Mouse (Mus musculus): ENCODE measurements around the gene Dscaml1. TPM values are rescaled to one million over a fixed set of nuclear protein-coding genes. Genes with fewer than 3 reads are reported as not detected.

The Dscaml1 gene
- polyA plus RNA-seq, 2 experiments = not detected

GRCm38 (mm10) chr9:45383883-45384282, 42.5 kb upstream of the Dscaml1 start:
- H3K4me1 ChIP-seq (replicated peaks; ENCODE audit: control insufficient read depth in 2 of 2, insufficient read depth in 2 of 2, low read length in 1 of 2) = no peaks in the 10 kb centered on the region
- no peak overlapping the region for H3K4me3 ChIP-seq (ENCODE audit: insufficient read depth in 1 of 2, low read depth in 2 of 2, low read length in 2 of 2)
- WGBS (ENCODE audit: insufficient replicate concordance) = 64% methylated on average over 6 of the region's 6 CpGs
- no peak for DNase-seq (ENCODE audit: low read depth in 3 of 3, low spot score in 3 of 3)
- no peak for TF ChIP-seq CTCF (IDR thresholded peaks at IDR 0.05; ENCODE audit: low read depth)
- TF ChIP-seq EP300 (IDR thresholded peaks at IDR 0.05; ENCODE audit: low read depth) = no peak
- H3K9ac ChIP-seq (replicated peaks) = no peak overlapping the region
- H3K4me2 ChIP-seq (ENCODE audit: low read depth) = no peak overlapping the region
- no peaks in the 10 kb centered on the region for H3K9me3 ChIP-seq (ENCODE audit: control insufficient read depth, low read length)
- H3K27ac ChIP-seq = no peak overlapping the region
- H3K36me3 ChIP-seq (replicated peaks; ENCODE audit: control insufficient read depth, insufficient read depth, low read depth) = no peaks in the 10 kb centered on the region
- ATAC-seq (ENCODE audit: insufficient read depth) = no peak
- H3K27me3 ChIP-seq (ENCODE audit: control insufficient read depth, insufficient read depth, low read length) = no peaks in the 10 kb centered on the region

- no peak overlapping the region for H3K4me3 ChIP-seq (ENCODE audit: insufficient read depth in 1 of 2, low read depth in 2 of 2, low read length in 2 of 2)
- H3K4me1 ChIP-seq (replicated peaks; ENCODE audit: control insufficient read depth in 2 of 2, insufficient read depth in 2 of 2, low read length in 1 of 2) = no peaks in the 10 kb centered on the region
- no peaks in the 10 kb centered on the region for H3K36me3 ChIP-seq (replicated peaks; ENCODE audit: control insufficient read depth, insufficient read depth, low read depth)
- H3K9ac ChIP-seq (replicated peaks) = no peak overlapping the region
- H3K27ac ChIP-seq = no peak overlapping the region
- no peak for ATAC-seq (ENCODE audit: insufficient read depth)
- TF ChIP-seq CTCF (IDR thresholded peaks at IDR 0.05; ENCODE audit: low read depth) (no peak), EP300 (IDR thresholded peaks at IDR 0.05; ENCODE audit: low read depth) (no peak)
- H3K4me2 ChIP-seq (ENCODE audit: low read depth) = no peak overlapping the region
- H3K9me3 ChIP-seq (ENCODE audit: control insufficient read depth, low read length) = no peaks in the 10 kb centered on the region
- H3K27me3 ChIP-seq (ENCODE audit: control insufficient read depth, insufficient read depth, low read length) = no peaks in the 10 kb centered on the region
- DNase-seq (ENCODE audit: low read depth in 3 of 3, low spot score in 3 of 3) = no peak
- WGBS (ENCODE audit: insufficient replicate concordance) = 28% methylated on average over 5 of the region's 5 CpGs
These were observed 39.7 kb upstream of the Dscaml1 start for GRCm38 (mm10) chr9:45386698-45387097.

DNA sequence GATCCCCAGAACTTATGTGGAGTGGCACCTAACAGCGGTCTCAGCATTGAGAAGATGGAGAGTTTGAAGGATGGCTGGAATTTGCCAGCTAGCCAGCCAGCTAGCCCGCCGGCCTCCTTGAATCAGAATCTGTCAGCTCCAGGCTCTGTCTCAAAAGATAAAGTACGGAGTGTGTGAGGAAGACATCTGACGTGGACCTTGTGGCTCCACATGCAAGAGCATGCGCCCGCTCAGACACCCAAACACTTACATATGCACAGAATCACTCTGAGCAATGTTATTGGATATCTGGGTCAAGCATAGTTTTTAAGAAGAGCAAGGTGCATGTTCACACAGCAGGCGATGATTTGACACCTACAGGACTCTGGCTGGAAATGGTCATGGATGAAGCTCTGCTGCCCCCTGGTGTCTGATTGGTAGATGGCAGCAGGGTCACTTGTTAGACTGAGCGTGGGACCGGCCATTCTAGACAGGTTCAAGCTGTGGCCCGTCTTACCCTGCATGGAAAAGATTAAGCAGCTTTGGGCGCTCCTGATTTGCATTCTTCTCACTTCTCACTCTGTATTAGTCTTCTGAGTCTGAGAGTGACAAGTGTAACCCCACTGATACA, 37.9 kb upstream of the Dscaml1 start:
- no peak for TF ChIP-seq EP300 (IDR thresholded peaks at IDR 0.05; ENCODE audit: low read depth)
- peak; percentile 95 for TF ChIP-seq CTCF (IDR thresholded peaks at IDR 0.05; ENCODE audit: low read depth)
- Histone ChIP-seq H3K4me3 (ENCODE audit: insufficient read depth in 1 of 2, low read depth in 2 of 2, low read length in 2 of 2) (no peak overlapping the region), H3K9me3 (ENCODE audit: control insufficient read depth, low read length) (no peaks in the 10 kb centered on the region), H3K36me3 (replicated peaks; ENCODE audit: control insufficient read depth, insufficient read depth, low read depth) (no peaks in the 10 kb centered on the region), H3K4me1 (replicated peaks; ENCODE audit: control insufficient read depth in 2 of 2, insufficient read depth in 2 of 2, low read length in 1 of 2) (no peaks in the 10 kb centered on the region), H3K27ac (no peak overlapping the region), H3K4me2 (ENCODE audit: low read depth) (no peak overlapping the region), H3K27me3 (ENCODE audit: control insufficient read depth, insufficient read depth, low read length) (no peaks in the 10 kb centered on the region), H3K9ac (replicated peaks) (no peak overlapping the region)
- no peak for ATAC-seq (ENCODE audit: insufficient read depth)
- DNase-seq (ENCODE audit: low read depth in 3 of 3, low spot score in 3 of 3) = peak; percentile 29 to 49 (median 38)
- WGBS (ENCODE audit: insufficient replicate concordance) = 30% methylated on average over 12 of the region's 12 CpGs

DNA sequence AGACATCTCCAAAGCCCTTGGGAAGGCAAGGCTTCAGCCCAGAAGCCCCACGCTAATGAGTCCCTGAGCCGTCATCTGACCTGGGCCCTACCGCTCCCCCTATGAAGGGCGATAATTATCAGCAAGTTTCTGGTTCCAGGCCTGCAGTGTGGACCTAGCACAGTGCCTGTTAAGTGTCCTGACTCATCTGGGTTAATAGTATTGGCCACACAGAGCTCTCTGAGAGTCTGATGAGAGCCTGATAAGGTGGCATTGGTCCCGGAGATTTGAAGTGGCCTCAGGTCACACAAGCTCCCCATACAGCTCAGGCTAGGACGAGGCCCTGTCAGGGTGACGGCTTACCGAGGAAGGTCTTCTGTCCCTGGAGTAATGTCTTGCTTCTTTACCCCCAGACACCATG, 36.8 kb upstream of the Dscaml1 start:
- TF ChIP-seq EP300 (IDR thresholded peaks at IDR 0.05; ENCODE audit: low read depth) (no peak), CTCF (IDR thresholded peaks at IDR 0.05; ENCODE audit: low read depth) (no peak)
- H3K36me3 ChIP-seq (replicated peaks; ENCODE audit: control insufficient read depth, insufficient read depth, low read depth) = no peaks in the 10 kb centered on the region
- no peaks in the 10 kb centered on the region for H3K27me3 ChIP-seq (ENCODE audit: control insufficient read depth, insufficient read depth, low read length)
- no peak overlapping the region for H3K27ac ChIP-seq
- H3K4me1 ChIP-seq (replicated peaks; ENCODE audit: control insufficient read depth in 2 of 2, insufficient read depth in 2 of 2, low read length in 1 of 2) = no peaks in the 10 kb centered on the region
- H3K4me3 ChIP-seq (ENCODE audit: insufficient read depth in 1 of 2, low read depth in 2 of 2, low read length in 2 of 2) = no peak overlapping the region
- DNase-seq (ENCODE audit: low read depth in 3 of 3, low spot score in 3 of 3) (no peak), ATAC-seq (ENCODE audit: insufficient read depth) (no peak)
- 68% methylated on average over 8 of the region's 8 CpGs for WGBS (ENCODE audit: insufficient replicate concordance)
- no peak overlapping the region for H3K9ac ChIP-seq (replicated peaks)
- no peaks in the 10 kb centered on the region for H3K9me3 ChIP-seq (ENCODE audit: control insufficient read depth, low read length)
- H3K4me2 ChIP-seq (ENCODE audit: low read depth) = no peak overlapping the region

GRCm38 (mm10) chr9:45391299-45391698, 35.1 kb upstream of the Dscaml1 start:
- Histone ChIP-seq H3K36me3 (replicated peaks; ENCODE audit: control insufficient read depth, insufficient read depth, low read depth) (no peaks in the 10 kb centered on the region), H3K27ac (no peak overlapping the region), H3K4me3 (ENCODE audit: insufficient read depth in 1 of 2, low read depth in 2 of 2, low read length in 2 of 2) (no peak overlapping the region), H3K9me3 (ENCODE audit: control insufficient read depth, low read length) (no peaks in the 10 kb centered on the region), H3K27me3 (ENCODE audit: control insufficient read depth, insufficient read depth, low read length) (no peaks in the 10 kb centered on the region), H3K9ac (replicated peaks) (no peak overlapping the region), H3K4me2 (ENCODE audit: low read depth) (no peak overlapping the region), H3K4me1 (replicated peaks; ENCODE audit: control insufficient read depth in 2 of 2, insufficient read depth in 2 of 2, low read length in 1 of 2) (no peaks in the 10 kb centered on the region)
- no peak for ATAC-seq (ENCODE audit: insufficient read depth)
- DNase-seq (ENCODE audit: low read depth in 3 of 3, low spot score in 3 of 3) = no peak
- no peak for TF ChIP-seq EP300 (IDR thresholded peaks at IDR 0.05; ENCODE audit: low read depth)
- no peak for TF ChIP-seq CTCF (IDR thresholded peaks at IDR 0.05; ENCODE audit: low read depth)
- 51% methylated on average over 7 of the region's 7 CpGs for WGBS (ENCODE audit: insufficient replicate concordance)
